Mouse (Mus musculus): ENCODE measurements around the gene Stam.

- TF ChIP-seq POLR2A (IDR thresholded peaks at IDR 0.05; ENCODE audit: borderline replicate concordance, control insufficient read depth, low read depth, low read length) (no peak), CTCF (IDR thresholded peaks at IDR 0.05; ENCODE audit: control insufficient read depth, insufficient read depth, low read length) (no peak)
These were observed 18.7 kb upstream of the Stam start for GRCm38 (mm10) chr2:14055168-14055565.
